ENCODE assay signal across 8 mouse cellular contexts in the genomic region with DNA sequence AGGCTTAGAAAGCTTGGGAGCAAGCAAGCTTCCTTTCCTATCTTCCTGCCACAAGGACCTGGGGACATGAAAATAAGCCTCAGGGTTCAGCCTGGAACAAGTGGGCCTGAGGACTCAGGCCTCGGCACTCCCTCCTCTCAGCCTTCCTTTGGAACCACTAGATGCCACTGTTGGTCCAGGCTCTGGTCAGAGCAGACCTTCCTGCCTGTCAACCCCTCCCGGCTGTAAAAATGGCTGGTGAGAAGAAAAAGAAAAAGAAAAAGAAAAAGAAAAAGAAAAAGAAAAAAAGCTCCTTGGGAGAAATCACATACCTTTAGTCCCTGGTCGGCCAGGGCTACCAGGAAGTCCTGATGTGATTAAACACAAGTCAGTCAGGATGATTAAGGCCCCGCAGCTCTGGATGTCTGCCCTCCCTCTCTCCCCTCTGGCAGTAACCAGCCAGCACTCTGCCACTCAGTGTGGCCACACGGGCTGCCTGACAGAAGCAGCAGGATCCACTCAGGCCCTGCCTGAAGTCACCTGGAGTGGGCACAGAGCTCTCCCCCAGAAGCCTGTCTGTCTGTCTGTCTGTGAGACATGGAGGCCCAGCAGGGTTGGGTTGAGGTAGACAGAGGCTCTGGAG. TPM values are rescaled to one million over a fixed set of nuclear protein-coding genes. Genes with fewer than 3 reads are reported as not detected.
DNase-seq lines count a peak whose midpoint lies in the region; ATAC-seq lines count a peak whose summit lies in the region.

No protein-coding gene starts in this region.

- peaks cover 27% of the 10 kb centered on the region for H3K4me1 ChIP-seq in heart, embryonic 10.5 days
- peaks cover 13% of the 10 kb centered on the region; the same call in 1 of the 2 replicates for H3K4me1 ChIP-seq in kidney, embryonic 15.5 days
- no peaks in the 10 kb centered on the region for H3K4me1 ChIP-seq in liver, embryonic 12.5 days
- H3K4me1 ChIP-seq in neural tube, embryonic 15.5 days, result peaks cover 5% of the 10 kb centered on the region

- DNase-seq in 3T3-L1 (ENCODE audit: low read depth, low spot score), result peak; percentile 94
- DNase-seq in T-cell, adult 2 months (ENCODE audit: low spot score), result peak; percentile 10
- peak; percentile 39 for DNase-seq in embryo, embryonic 11.5 days (ENCODE audit: low read depth, low spot score)
- peak; percentile 87 for DNase-seq in heart, embryonic 10.5 days (ENCODE audit: low spot score)

- H3K36me3 ChIP-seq in heart, embryonic 10.5 days, result no peaks in the 10 kb centered on the region
- no peaks in the 10 kb centered on the region for H3K36me3 ChIP-seq in kidney, embryonic 15.5 days
- no peaks in the 10 kb centered on the region for H3K36me3 ChIP-seq in liver, embryonic 12.5 days
- H3K36me3 ChIP-seq in neural tube, embryonic 15.5 days, result no peaks in the 10 kb centered on the region

- H3K27me3 ChIP-seq in heart, embryonic 10.5 days (ENCODE audit: insufficient read depth, poor library complexity, severe bottlenecking), result peaks cover 10% of the 10 kb centered on the region; the same call in 1 of the 2 replicates
- 0 out of 2 replicates have a peak, but pooled peaks cover 3% of the 10 kb centered on the region for H3K27me3 ChIP-seq in kidney, embryonic 15.5 days
- peaks cover 4% of the 10 kb centered on the region for H3K27me3 ChIP-seq in liver, embryonic 12.5 days (replicated peaks)
- H3K27me3 ChIP-seq in neural tube, embryonic 15.5 days (replicated peaks), result no peaks in the 10 kb centered on the region; the same call in 1 of the 2 replicates

- 14% methylated on average over 5 of the region's 5 CpGs for WGBS in heart, embryonic 10.5 days
- 7% methylated on average over 5 of the region's 5 CpGs for WGBS in kidney, embryonic 15.5 days
- WGBS in liver, embryonic 12.5 days (ENCODE audit: insufficient replicate concordance), result 27% methylated on average over 5 of the region's 5 CpGs
- WGBS in neural tube, embryonic 15.5 days, result 17% methylated on average over 5 of the region's 5 CpGs

- no peak overlapping the region for H3K4me2 ChIP-seq in kidney, embryonic 15.5 days
- no peak overlapping the region for H3K4me2 ChIP-seq in liver, embryonic 12.5 days
- H3K4me2 ChIP-seq in neural tube, embryonic 15.5 days, result no peak overlapping the region

- H3K9ac ChIP-seq in kidney, embryonic 15.5 days, result 0 out of 2 replicates have a peak overlapping the region, but pooled peaks have one; percentile 19
- no peak overlapping the region for H3K9ac ChIP-seq in liver, embryonic 12.5 days
- H3K9ac ChIP-seq in neural tube, embryonic 15.5 days (replicated peaks), result 0 out of 2 replicates have a peak overlapping the region, but pooled peaks have one; percentile 8

- H3K9me3 ChIP-seq in heart, embryonic 10.5 days, result no peaks in the 10 kb centered on the region
- H3K9me3 ChIP-seq in kidney, embryonic 15.5 days (replicated peaks), result no peaks in the 10 kb centered on the region
- no peaks in the 10 kb centered on the region for H3K9me3 ChIP-seq in liver, embryonic 12.5 days (replicated peaks)
- no peaks in the 10 kb centered on the region for H3K9me3 ChIP-seq in neural tube, embryonic 15.5 days (replicated peaks)

- no peak overlapping the region for H3K4me3 ChIP-seq in heart, embryonic 10.5 days
- H3K4me3 ChIP-seq in kidney, embryonic 15.5 days (replicated peaks), result no peak overlapping the region
- H3K4me3 ChIP-seq in liver, embryonic 12.5 days, result no peak overlapping the region
- H3K4me3 ChIP-seq in neural tube, embryonic 15.5 days (replicated peaks), result no peak overlapping the region

- peak; percentile 75 for ATAC-seq in kidney, embryonic 15.5 days (replicated peaks; ENCODE audit: low FRiP score)
- no peak for ATAC-seq in liver, embryonic 12.5 days
- ATAC-seq in neural tube, embryonic 15.5 days (ENCODE audit: low FRiP score), result peak; percentile 87
- ATAC-seq in erythroid progenitor cell, adult 5-6 weeks (replicated peaks; ENCODE audit: low FRiP score, poor library complexity, severe bottlenecking), result no peak

- H3K27ac ChIP-seq in heart, embryonic 10.5 days, result peak overlapping the region; percentile 83
- peak overlapping the region; percentile 23; the same call in 1 of the 2 replicates for H3K27ac ChIP-seq in kidney, embryonic 15.5 days
- 0 out of 2 replicates have a peak overlapping the region, but pooled peaks have one; percentile 32 for H3K27ac ChIP-seq in liver, embryonic 12.5 days
- H3K27ac ChIP-seq in neural tube, embryonic 15.5 days (replicated peaks), result peak overlapping the region; percentile 19; the same call in 1 of the 2 replicates

RNA-seq across cellular contexts. Expression of gene Col17a1, which starts 32.9 kb away (rescaled TPM):
- polyA plus RNA-seq in heart, embryonic 10.5 days (2016; fragmentation: Nextera tagmentation; extraction: Ambion mirVana), result 0.43 and 0.63 TPM in 2 replicates
- polyA plus RNA-seq in kidney, embryonic 15.5 days (2015; fragmentation: Nextera tagmentation; extraction: Ambion mirVana), result 0.49 and 0.84 TPM in 2 replicates
- polyA plus RNA-seq in liver, embryonic 12.5 days (2016; fragmentation: Nextera tagmentation; extraction: Ambion mirVana), result 0.28 and 0.37 TPM in 2 replicates
- 0.23 and 0.36 TPM in 2 replicates for polyA plus RNA-seq in neural tube, embryonic 15.5 days (2015; fragmentation: Nextera tagmentation; extraction: Ambion mirVana)
- not detected in 2 replicates for total RNA-seq in erythroid progenitor cell, adult 5-6 weeks (2015; ENCODE audit: low replicate concordance)
- not detected in 2 replicates for total RNA-seq in erythroid progenitor cell, adult 5-6 weeks (2017; ENCODE audit: low replicate concordance)

Comparison
In these comparisons a context has a peak if more than half of its experiments do, and no peak if none do; other contexts are left out.
1. DNase-seq: peak in every context shown above with its lines; median percentile 94 in 3T3-L1; 87 in heart, embryonic 10.5 days; 39 in embryo, embryonic 11.5 days; 10 in T-cell, adult 2 months.
2. H3K27ac ChIP-seq: peak in every context shown above with its lines; median percentile 83 in heart, embryonic 10.5 days; 32 in liver, embryonic 12.5 days; 23 in kidney, embryonic 15.5 days; 19 in neural tube, embryonic 15.5 days.
3. ATAC-seq: peak in kidney, embryonic 15.5 days (single experiment) and neural tube, embryonic 15.5 days (single experiment); none in liver, embryonic 12.5 days (single experiment) and erythroid progenitor cell, adult 5-6 weeks (single experiment).